Mouse (Mus musculus) kidney, adult 8-10 months (tissue): ENCODE results near the gene Hectd2.

Experiments
- DNase-seq, 2 experiments: peaks; one replicate each; pipeline ENCODE4 v3.0.0; 2022

Gene Hectd2

GRCm38 (mm10) chr19:36573986-36574385 is 19.5 kb downstream of the Hectd2 start:
- no peak for DNase-seq

- no peak for DNase-seq
Measured at GRCm38 (mm10) chr19:36575159-36575558, 20.7 kb downstream of the Hectd2 start.

- DNase-seq, result no peak
Measured at GRCm38 (mm10) chr19:36580874-36581273, 26.4 kb downstream of the Hectd2 start.

- no peak for DNase-seq
Measured at GRCm38 (mm10) chr19:36582116-36582515, 27.7 kb downstream of the Hectd2 start.

- DNase-seq, result no peak
Measured at GRCm38 (mm10) chr19:36585505-36585904, 31.1 kb downstream of the Hectd2 start.

GRCm38 (mm10) chr19:36594409-36594808 is 40.0 kb downstream of the Hectd2 start:
- DNase-seq, result no peak

GRCm38 (mm10) chr19:36601869-36602268 is 47.4 kb downstream of the Hectd2 start:
- DNase-seq, result no peak

- DNase-seq, result no peak
Measured at GRCm38 (mm10) chr19:36602535-36603312, 48.3 kb downstream of the Hectd2 start.

GRCm38 (mm10) chr19:36606270-36606669 is 51.8 kb downstream of the Hectd2 start:
- DNase-seq, result no peak

- no peak for DNase-seq
Measured at GRCm38 (mm10) chr19:36609229-36609628, 54.8 kb downstream of the Hectd2 start.

- DNase-seq, result no peak
Measured at GRCm38 (mm10) chr19:36610309-36610708, 55.9 kb downstream of the Hectd2 start.

- DNase-seq, result no peak
Measured at GRCm38 (mm10) chr19:36625906-36626305, 71.5 kb downstream of the Hectd2 start.

GRCm38 (mm10) chr19:36626881-36627280 is 72.4 kb downstream of the Hectd2 start:
- DNase-seq, result no peak

GRCm38 (mm10) chr19:36629394-36629910 is 75.0 kb downstream of the Hectd2 start:
- no peak for DNase-seq

GRCm38 (mm10) chr19:36630361-36630760 is 75.9 kb downstream of the Hectd2 start:
- DNase-seq, result no peak

GRCm38 (mm10) chr19:36634771-36635170 is 80.3 kb downstream of the Hectd2 start:
- no peak for DNase-seq

GRCm38 (mm10) chr19:36637223-36637622 is 82.8 kb downstream of the Hectd2 start:
- no peak for DNase-seq

GRCm38 (mm10) chr19:36637948-36638587 is 83.6 kb downstream of the Hectd2 start:
- peak in 1 of 2 experiments; percentile 7 for DNase-seq

- no peak for DNase-seq
Measured at GRCm38 (mm10) chr19:36639072-36639471, 84.6 kb downstream of the Hectd2 start.

GRCm38 (mm10) chr19:36641128-36641527 is 86.7 kb downstream of the Hectd2 start:
- no peak for DNase-seq

GRCm38 (mm10) chr19:36645308-36645889 is 91.0 kb downstream of the Hectd2 start:
- DNase-seq, result no peak

GRCm38 (mm10) chr19:36646132-36646828 is 91.8 kb downstream of the Hectd2 start:
- DNase-seq, result peak; percentile 8 to 15

GRCm38 (mm10) chr19:36652686-36653085 is 98.2 kb downstream of the Hectd2 start:
- no peak for DNase-seq
